Mouse (Mus musculus): ENCODE measurements around the gene Immp1l. TPM values are rescaled to one million over a fixed set of nuclear protein-coding genes. Genes with fewer than 3 reads are reported as not detected.

Immp1l gene
- polyA plus RNA-seq, 1 experiment from 2014 or later: 101 TPM

GRCm38 (mm10) chr2:105953862-105954261 lies 49.4 kb downstream of the Immp1l start:
- 42% methylated on average over 4 of the region's 4 CpGs for WGBS
- no peaks in the 10 kb centered on the region for H3K9me3 ChIP-seq
- no peak overlapping the region for H3K27ac ChIP-seq
- DNase-seq (ENCODE audit: low spot score): no peak
- H3K4me1 ChIP-seq: peaks cover 4% of the 10 kb centered on the region; the same call in 1 of the 2 replicates
- H3K4me3 ChIP-seq: no peak overlapping the region
- no peaks in the 10 kb centered on the region for H3K36me3 ChIP-seq
- no peaks in the 10 kb centered on the region for H3K27me3 ChIP-seq (ENCODE audit: insufficient read depth, poor library complexity, severe bottlenecking)

GRCm38 (mm10) chr2:105963447-105963846 lies 59.0 kb downstream of the Immp1l start:
- H3K27me3 ChIP-seq (ENCODE audit: insufficient read depth, poor library complexity, severe bottlenecking): no peaks in the 10 kb centered on the region
- no peaks in the 10 kb centered on the region for H3K9me3 ChIP-seq
- H3K4me1 ChIP-seq: no peaks in the 10 kb centered on the region
- H3K4me3 ChIP-seq: no peak overlapping the region
- peaks cover 18% of the 10 kb centered on the region for H3K36me3 ChIP-seq
- DNase-seq (ENCODE audit: low spot score): no peak
- WGBS: 96% methylated on average over 1 of the region's 1 CpGs
- H3K27ac ChIP-seq: no peak overlapping the region

GRCm38 (mm10) chr2:105973941-105974340 lies 69.5 kb downstream of the Immp1l start:
- Histone ChIP-seq H3K4me3 (no peak overlapping the region), H3K27me3 (ENCODE audit: insufficient read depth, poor library complexity, severe bottlenecking) (no peaks in the 10 kb centered on the region), H3K36me3 (peaks cover 11% of the 10 kb centered on the region), H3K4me1 (no peaks in the 10 kb centered on the region), H3K9me3 (no peaks in the 10 kb centered on the region), H3K27ac (no peak overlapping the region)
- 29% methylated on average over 2 of the region's 2 CpGs for WGBS
- DNase-seq (ENCODE audit: low spot score): no peak

- no peaks in the 10 kb centered on the region; the same call in 1 of the 2 replicates for H3K36me3 ChIP-seq
- 97% methylated on average over 2 of the region's 2 CpGs for WGBS
- no peaks in the 10 kb centered on the region for H3K27me3 ChIP-seq (ENCODE audit: insufficient read depth, poor library complexity, severe bottlenecking)
- no peak overlapping the region for H3K27ac ChIP-seq
- H3K4me1 ChIP-seq: no peaks in the 10 kb centered on the region
- H3K9me3 ChIP-seq: no peaks in the 10 kb centered on the region
- no peak for DNase-seq (ENCODE audit: low spot score)
- H3K4me3 ChIP-seq: no peak overlapping the region
Measured at GRCm38 (mm10) chr2:105978065-105978464, 73.6 kb downstream of the Immp1l start.

DNA sequence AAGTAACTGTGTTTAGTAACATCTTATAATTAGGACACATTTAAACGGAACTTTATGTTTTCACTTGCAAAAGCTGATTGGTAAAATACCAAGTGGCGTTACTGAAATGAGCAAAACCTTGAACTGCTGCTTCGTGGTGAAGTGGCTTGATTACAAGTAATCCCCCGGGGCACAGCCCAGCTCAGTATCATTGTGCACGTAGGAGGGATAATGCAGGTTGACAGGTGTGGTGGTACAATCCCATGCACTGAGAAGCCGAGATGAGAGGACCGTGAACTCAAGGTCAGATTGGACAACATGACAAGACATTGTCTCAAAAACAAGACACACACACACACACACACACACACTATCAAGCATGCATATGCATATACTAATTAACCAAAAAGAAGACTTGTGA lies 80.8 kb downstream of the Immp1l start:
- no peaks in the 10 kb centered on the region for H3K4me1 ChIP-seq
- no peak for DNase-seq (ENCODE audit: low spot score)
- H3K27me3 ChIP-seq (ENCODE audit: insufficient read depth, poor library complexity, severe bottlenecking): no peaks in the 10 kb centered on the region
- no peak overlapping the region for H3K27ac ChIP-seq
- H3K36me3 ChIP-seq: no peaks in the 10 kb centered on the region; the same call in 1 of the 2 replicates
- H3K4me3 ChIP-seq: no peak overlapping the region
- WGBS: 86% methylated on average over 7 of the region's 7 CpGs
- H3K9me3 ChIP-seq: no peaks in the 10 kb centered on the region

DNA sequence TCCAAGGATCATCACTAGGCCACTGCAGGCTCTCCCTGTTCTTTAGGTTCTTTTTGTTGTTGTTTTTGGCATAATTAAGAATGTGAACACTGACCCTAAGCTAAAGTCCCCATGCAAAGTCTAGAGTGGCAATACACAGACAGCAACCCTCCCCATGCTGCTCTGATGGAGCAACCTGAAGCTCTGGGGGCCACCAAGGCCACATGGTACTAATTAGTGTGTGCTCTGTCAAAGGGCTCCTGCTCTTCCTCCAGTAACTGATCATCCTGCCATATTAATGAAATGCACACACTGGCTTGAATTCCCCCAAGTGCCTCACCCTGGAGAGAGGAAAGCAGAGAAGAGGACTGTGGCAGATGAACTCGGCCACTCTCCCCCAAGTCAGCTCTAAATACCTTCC lies 82.7 kb downstream of the Immp1l start:
- Histone ChIP-seq H3K27me3 (ENCODE audit: insufficient read depth, poor library complexity, severe bottlenecking) (no peaks in the 10 kb centered on the region), H3K4me1 (no peaks in the 10 kb centered on the region), H3K4me3 (no peak overlapping the region), H3K36me3 (no peaks in the 10 kb centered on the region), H3K27ac (no peak overlapping the region), H3K9me3 (no peaks in the 10 kb centered on the region)
- whole genome bisulfite sequencing: 59% methylated on average over 1 of the region's 1 CpGs
- DNase-seq (ENCODE audit: low spot score): no peak

- 23% methylated on average over 2 of the region's 2 CpGs for WGBS
Measured at GRCm38 (mm10) chr2:105987999-105988398, 83.6 kb downstream of the Immp1l start.

GRCm38 (mm10) chr2:106002835-106003739 lies 98.6 kb downstream of the Immp1l start, which contains the start of gene Dnajc24:
Gene Dnajc24 (minus strand): TSS chr2:106003549.
- H3K27me3 ChIP-seq (ENCODE audit: insufficient read depth, poor library complexity, severe bottlenecking): no peaks in the 10 kb centered on the region
- peaks cover 4% of the 10 kb centered on the region; the same call in 1 of the 2 replicates for H3K36me3 ChIP-seq
- peak; percentile 96 for DNase-seq (ENCODE audit: low spot score)
- H3K9me3 ChIP-seq: no peaks in the 10 kb centered on the region
- no peaks in the 10 kb centered on the region for H3K4me1 ChIP-seq
- H3K4me3 ChIP-seq: peak within 1 kb of the TSS; percentile 71
- H3K27ac ChIP-seq: peak within 1 kb of the TSS; percentile 86
- WGBS: 2% methylated on average over 44 of the region's 44 CpGs

More at GRCm38 (mm10) chr2:105987999-105988398, 83.6 kb downstream of the Immp1l start:
- Histone ChIP-seq H3K9me3 (no peaks in the 10 kb centered on the region), H3K4me3 (no peak overlapping the region), H3K36me3 (no peaks in the 10 kb centered on the region), H3K4me1 (no peaks in the 10 kb centered on the region), H3K27me3 (ENCODE audit: insufficient read depth, poor library complexity, severe bottlenecking) (no peaks in the 10 kb centered on the region), H3K27ac (no peak overlapping the region)
- DNase-seq (ENCODE audit: low spot score): no peak

DNA sequence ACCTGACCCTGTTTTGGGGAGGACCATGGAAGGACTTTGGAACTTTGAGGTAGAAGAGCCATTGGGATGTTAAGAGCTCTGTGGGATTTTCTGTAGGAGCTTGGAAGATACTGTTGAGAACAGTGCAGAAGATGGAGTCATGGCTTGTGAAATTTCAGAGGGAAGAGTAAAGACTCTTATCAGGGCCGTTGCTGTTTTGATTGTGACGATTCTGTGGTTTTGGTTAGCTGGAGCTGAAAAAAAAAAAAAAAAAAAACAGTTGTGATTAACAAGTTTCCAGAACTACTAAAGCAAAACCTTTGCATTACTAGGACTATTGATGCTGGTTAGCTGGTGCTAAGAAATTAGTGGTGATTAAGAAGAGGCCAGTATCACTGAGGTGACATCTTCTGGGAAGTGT lies 104.0 kb downstream of the Immp1l start:
- 78% methylated on average over 2 of the region's 2 CpGs for WGBS
- H3K9me3 ChIP-seq: no peaks in the 10 kb centered on the region

More for the DNA sequence above, 104.0 kb downstream of the Immp1l start:
- no peaks in the 10 kb centered on the region for H3K36me3 ChIP-seq
- H3K27ac ChIP-seq: no peak overlapping the region
- no peaks in the 10 kb centered on the region for H3K4me1 ChIP-seq
- no peaks in the 10 kb centered on the region for H3K27me3 ChIP-seq (ENCODE audit: insufficient read depth, poor library complexity, severe bottlenecking)
- H3K4me3 ChIP-seq: no peak overlapping the region
- no peak for DNase-seq (ENCODE audit: low spot score)

Small RNAs within 50 kb of the gene (microRNA-seq; reads per million reads assigned to microRNA genes)
- not detected for gene Gm22002

Other genes starting within 250 kb of the Immp1l start
- gene Pax6, start 235.7 kb upstream of the Immp1l start, polyA plus RNA-seq (2016; fragmentation: Nextera tagmentation; extraction: Ambion mirVana): 0.28 and 0.54 TPM in 2 replicates
- gene Elp4, start 74 bp upstream of the Immp1l start, polyA plus RNA-seq (2016; fragmentation: Nextera tagmentation; extraction: Ambion mirVana): 27.9 and 33.6 TPM in 2 replicates
- 34.3 and 36.6 TPM in 2 replicates for gene Dnajc24, start 98.9 kb downstream of the Immp1l start, polyA plus RNA-seq (2016; fragmentation: Nextera tagmentation; extraction: Ambion mirVana)